Mouse (Mus musculus) layer of hippocampus, postnatal 14 days (tissue): ENCODE data around the gene Slc38a9. TPM values are rescaled to one million over a fixed set of nuclear protein-coding genes. Genes with fewer than 3 reads are reported as not detected.

Experiments used
- DNase-seq, 2 experiments: peaks; one replicate each; pipeline ENCODE4 v3.0.0; 2021 to 2022; ENCODE audit warnings: low spot score in 2 of 2, mixed read lengths in 1 of 2
- total RNA-seq, 2 experiments: library from RNA; stranded (reverse); gene quantifications; 2 replicates each; pipeline ENCODE4 v1.2.3; 2021

The Slc38a9 gene
- total RNA-seq, 2 experiments from 2014 or later, result 20.3 to 21.9 TPM

GRCm38 (mm10) chr13:112763531-112764091 lies 103.1 kb downstream of the Slc38a9 start:
- DNase-seq, result no peak

- no peak for DNase-seq
Measured at GRCm38 (mm10) chr13:112764556-112764955, 104.0 kb downstream of the Slc38a9 start.

GRCm38 (mm10) chr13:112765654-112766053 lies 105.1 kb downstream of the Slc38a9 start:
- no peak for DNase-seq

- no peak for DNase-seq
Measured at GRCm38 (mm10) chr13:112770528-112771328, 110.2 kb downstream of the Slc38a9 start.

GRCm38 (mm10) chr13:112771447-112772208 lies 111.1 kb downstream of the Slc38a9 start:
- no peak for DNase-seq

GRCm38 (mm10) chr13:112772252-112772651 lies 111.7 kb downstream of the Slc38a9 start:
- DNase-seq, result no peak

GRCm38 (mm10) chr13:112772861-112773260 lies 112.3 kb downstream of the Slc38a9 start:
- no peak for DNase-seq

- no peak for DNase-seq
Measured at GRCm38 (mm10) chr13:112773991-112774675, 113.6 kb downstream of the Slc38a9 start.

- DNase-seq, result no peak
Measured at GRCm38 (mm10) chr13:112775856-112776255, 115.3 kb downstream of the Slc38a9 start.

- DNase-seq, result no peak
Measured at GRCm38 (mm10) chr13:112778407-112778806, 117.9 kb downstream of the Slc38a9 start.

GRCm38 (mm10) chr13:112785305-112785704 lies 124.8 kb downstream of the Slc38a9 start:
- no peak for DNase-seq

- DNase-seq, result no peak
Measured at GRCm38 (mm10) chr13:112786142-112786541, 125.6 kb downstream of the Slc38a9 start.

GRCm38 (mm10) chr13:112786942-112787533 lies 126.5 kb downstream of the Slc38a9 start:
- no peak for DNase-seq

Other genes starting within 250 kb of the Slc38a9 start
- gene Il6st, start 196.7 kb upstream of the Slc38a9 start, total RNA-seq, result 10 to 100 TPM; 80.3 to 91.4 TPM
- gene Il31ra, start 66.4 kb upstream of the Slc38a9 start, total RNA-seq, result under 1 TPM; 0.25 to 0.64 TPM
- gene Ddx4, start 8.3 kb upstream of the Slc38a9 start, total RNA-seq, result 1 to 10 TPM; 1.1 to 1.3 TPM
- gene Plpp1, start 140.0 kb downstream of the Slc38a9 start, total RNA-seq, result 10 to 100 TPM; 27.2 to 33.5 TPM